Mouse (Mus musculus) liver, embryonic 15.5 days (tissue): Measurements from ENCODE around the gene Kirrel. TPM values are rescaled to one million over a fixed set of nuclear protein-coding genes. Genes with fewer than 3 reads are reported as not detected.
"Not testable (repeated sequence)": the region's sequence is repeated elsewhere in the genome, so short reads cannot be mapped to it uniquely, and the experiment has no call there.

Experiments used
- ATAC-seq: fragments of 200-750 bp; cut with Nextera tagmentation; 2 replicates; pipeline ENCODE4 v1.8.0; 2017; ENCODE audit warnings: moderate number of reproducible peaks, mild to moderate bottlenecking, moderate library complexity; ENCODE audit not compliant: insufficient read depth
- H3K27ac ChIP-seq: fragments of 300-500 bp; sonication (generic); replicated peaks from 2 replicates; pipeline ENCODE4 v1.5.1; 2015; ENCODE audit warnings: mild to moderate bottlenecking, inconsistent platforms
- H3K27me3 ChIP-seq: fragments of 300-500 bp; sonication (generic); 2 replicates; pipeline ENCODE4 v1.6.1; 2015; ENCODE audit warnings: mild to moderate bottlenecking, inconsistent platforms
- H3K36me3 ChIP-seq: fragments of 300-500 bp; sonication (generic); replicated peaks from 2 replicates; pipeline ENCODE4 v1.6.1; 2015; ENCODE audit warnings: moderate library complexity, mild to moderate bottlenecking, inconsistent platforms
- H3K4me1 ChIP-seq: fragments of 300-500 bp; sonication (generic); replicated peaks from 2 replicates; pipeline ENCODE4 v1.6.1; 2015; ENCODE audit warnings: inconsistent platforms
- H3K4me2 ChIP-seq: fragments of 300-500 bp; sonication (generic); 2 replicates; pipeline ENCODE4 v1.6.1; 2015; ENCODE audit warnings: moderate library complexity, mild to moderate bottlenecking, inconsistent platforms
- H3K4me3 ChIP-seq: fragments of 300-500 bp; sonication (generic); replicated peaks from 2 replicates; pipeline ENCODE4 v1.5.1; 2015; ENCODE audit warnings: mild to moderate bottlenecking, inconsistent platforms
- H3K9ac ChIP-seq: fragments of 300-500 bp; sonication (generic); 2 replicates; pipeline ENCODE4 v1.6.1; 2015; ENCODE audit warnings: moderate library complexity, mild to moderate bottlenecking, inconsistent platforms
- H3K9me3 ChIP-seq: fragments of 300-500 bp; sonication (generic); replicated peaks from 2 replicates; pipeline ENCODE4 v1.6.1; 2016; ENCODE audit warnings: inconsistent platforms
- WGBS: fragments of 180-500 bp; shearing (Covaris S2); methylation state at CpG from one replicate; pipeline ENCODE4 v1.1.7; 2015; ENCODE audit warnings: mixed read lengths; ENCODE audit not compliant: insufficient replicate concordance; 5-methylcytosine and 5-hydroxymethylcytosine counted together
- polyA plus RNA-seq: library from polyadenylated mRNA; unstranded; fragments of >200 nt; fragmentation: Nextera tagmentation; extraction: Ambion mirVana; gene quantifications from 2 replicates; pipeline ENCODE4 v1.2.1, GENCODE M21; 2015

The Kirrel gene
- polyA plus RNA-seq, 1 experiment from 2014 or later = 0.92 TPM

- H3K9ac ChIP-seq = no peak overlapping the region
- ATAC-seq = no peak
Observed at GRCm38 (mm10) chr3:87131694-87132347, 42.7 kb downstream of the Kirrel start.

DNA sequence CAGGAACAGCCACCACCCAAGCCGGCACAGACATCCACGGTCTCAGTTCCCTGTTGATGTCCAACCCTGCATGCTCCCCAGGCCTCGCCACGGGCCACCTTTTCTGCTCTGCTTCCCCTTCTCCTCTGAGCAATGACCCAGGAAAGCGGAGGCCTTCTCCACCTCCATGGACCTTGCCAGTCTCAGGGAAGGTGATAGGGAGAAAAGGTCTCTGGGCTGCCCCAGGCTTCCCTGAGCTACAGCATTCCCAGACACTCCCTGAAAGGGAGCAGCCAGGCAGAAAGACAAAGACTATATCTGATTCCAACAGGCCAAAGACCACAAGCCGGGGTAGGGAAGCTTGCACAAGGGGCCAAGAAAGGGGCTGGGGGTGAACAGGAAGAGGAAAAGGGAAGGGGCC lies 43.6 kb downstream of the Kirrel start:
- Histone ChIP-seq H3K9me3 (no peaks in the 10 kb centered on the region), H3K27ac (no peak overlapping the region), H3K36me3 (no peaks in the 10 kb centered on the region), H3K9ac (no peak overlapping the region), H3K27me3 (no peaks in the 10 kb centered on the region), H3K4me1 (no peaks in the 10 kb centered on the region), H3K4me2 (no peak overlapping the region), H3K4me3 (no peak overlapping the region)
- ATAC-seq = no peak
- 30% methylated on average over 6 of the region's 6 CpGs for WGBS

More at GRCm38 (mm10) chr3:87131694-87132347, 42.7 kb downstream of the Kirrel start:
- no peaks in the 10 kb centered on the region for H3K27me3 ChIP-seq
- no peak overlapping the region for H3K4me3 ChIP-seq
- no peak overlapping the region for H3K27ac ChIP-seq
- H3K4me1 ChIP-seq = no peaks in the 10 kb centered on the region
- no peaks in the 10 kb centered on the region for H3K36me3 ChIP-seq
- 46% methylated on average over 11 of the region's 11 CpGs for WGBS
- H3K4me2 ChIP-seq = no peak overlapping the region
- H3K9me3 ChIP-seq = no peaks in the 10 kb centered on the region

DNA sequence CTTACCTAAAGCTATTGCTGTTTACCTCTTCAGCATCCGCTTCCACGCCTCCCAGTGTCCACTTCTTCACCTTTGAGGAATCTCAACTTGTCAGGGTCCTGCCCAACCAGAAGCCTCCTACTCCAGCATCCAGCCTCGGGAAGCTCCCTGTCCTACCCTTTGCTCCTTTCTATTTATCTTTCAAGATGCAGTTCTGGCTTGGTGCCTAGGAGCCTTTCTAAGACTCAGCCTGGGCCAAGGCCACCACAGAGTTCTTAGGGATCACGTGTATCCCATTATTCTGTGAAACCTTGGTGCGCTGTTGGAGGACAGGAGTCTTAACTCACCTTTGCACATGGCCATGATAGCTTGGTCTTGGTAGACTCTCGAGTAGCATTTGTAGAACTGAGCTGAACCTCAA lies 50.8 kb downstream of the Kirrel start:
- no peaks in the 10 kb centered on the region for H3K27me3 ChIP-seq
- 70% methylated on average over 6 of the region's 6 CpGs for WGBS
- no peak overlapping the region for H3K9ac ChIP-seq
- H3K4me3 ChIP-seq = no peak overlapping the region
- H3K4me1 ChIP-seq = no peaks in the 10 kb centered on the region
- ATAC-seq = no peak
- no peak overlapping the region for H3K27ac ChIP-seq
- no peak overlapping the region for H3K4me2 ChIP-seq
- no peaks in the 10 kb centered on the region for H3K36me3 ChIP-seq
- no peaks in the 10 kb centered on the region for H3K9me3 ChIP-seq

- no peak overlapping the region for H3K9ac ChIP-seq
- no peak for ATAC-seq
- 74% methylated on average over 9 of the region's 9 CpGs for WGBS
- H3K4me1 ChIP-seq = no peaks in the 10 kb centered on the region
- H3K27me3 ChIP-seq = no peaks in the 10 kb centered on the region
- no peak overlapping the region for H3K27ac ChIP-seq
- H3K4me2 ChIP-seq = no peak overlapping the region
- no peaks in the 10 kb centered on the region for H3K36me3 ChIP-seq
- no peak overlapping the region for H3K4me3 ChIP-seq
- no peaks in the 10 kb centered on the region for H3K9me3 ChIP-seq
Observed at GRCm38 (mm10) chr3:87118214-87118613, 56.3 kb downstream of the Kirrel start.

DNA sequence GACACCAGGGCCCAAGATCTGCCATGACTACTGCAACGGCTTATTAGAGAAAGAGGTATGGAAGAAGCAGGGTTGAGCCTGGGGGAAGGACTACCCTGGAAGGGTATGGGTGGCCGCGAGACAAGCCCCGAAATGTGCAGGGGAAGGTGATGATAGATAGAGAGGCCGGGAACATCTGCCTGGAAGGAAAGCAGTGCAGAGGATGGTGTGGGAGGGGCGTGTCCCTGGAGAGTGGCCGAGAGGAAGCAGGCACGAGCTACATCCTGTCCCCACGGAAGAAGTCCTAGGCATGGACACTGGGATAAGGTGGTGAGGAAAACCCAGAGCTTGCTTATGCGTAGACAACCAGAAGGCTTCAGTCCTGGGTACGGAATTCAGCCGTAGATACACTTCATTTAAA lies 56.9 kb downstream of the Kirrel start:
- no peak overlapping the region for H3K4me2 ChIP-seq
- 42% methylated on average over 12 of the region's 12 CpGs for WGBS
- H3K4me1 ChIP-seq = no peaks in the 10 kb centered on the region
- no peak overlapping the region for H3K27ac ChIP-seq
- no peak for ATAC-seq
- H3K27me3 ChIP-seq = no peaks in the 10 kb centered on the region
- no peaks in the 10 kb centered on the region for H3K9me3 ChIP-seq
- no peak overlapping the region for H3K4me3 ChIP-seq
- no peak overlapping the region for H3K9ac ChIP-seq
- H3K36me3 ChIP-seq = no peaks in the 10 kb centered on the region

DNA sequence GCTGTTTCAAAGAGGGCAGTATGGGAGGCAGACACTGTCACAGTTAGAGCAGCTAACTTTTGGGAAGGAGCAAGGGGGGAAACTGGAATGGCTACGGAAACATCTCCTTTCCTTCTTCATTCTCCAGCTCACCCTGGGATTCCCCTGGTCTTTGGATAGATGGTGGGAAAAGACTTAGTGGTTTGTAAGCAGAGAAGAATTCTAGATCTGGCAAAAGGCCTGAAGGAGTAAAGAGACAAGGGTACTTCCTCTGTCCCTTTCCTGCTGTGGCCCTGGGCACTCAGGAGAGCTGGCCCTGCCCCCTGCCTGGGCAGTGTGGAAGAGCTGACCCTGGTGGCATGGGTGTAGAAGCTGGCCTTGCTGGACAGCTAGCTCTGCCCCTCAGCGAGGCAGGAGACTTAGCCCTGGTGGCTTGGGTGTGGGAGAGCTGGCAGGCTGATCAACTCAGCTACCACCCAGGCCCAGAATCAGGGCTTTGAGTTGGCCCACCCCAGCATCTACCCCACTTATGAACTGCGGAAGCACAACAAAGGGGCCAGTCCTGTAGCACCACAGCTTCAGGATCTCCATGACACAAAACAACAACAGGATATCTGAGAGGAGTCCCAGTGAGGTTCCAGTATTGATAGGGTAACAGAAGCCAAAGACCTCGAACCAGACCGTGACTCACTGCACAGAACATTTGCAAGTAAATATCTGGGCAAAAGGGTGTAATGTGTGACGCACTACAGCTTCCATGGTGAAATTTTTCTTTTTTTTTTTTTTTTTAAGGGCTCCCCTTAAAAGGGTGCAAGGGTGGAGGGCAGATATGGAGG lies 58.6 kb downstream of the Kirrel start:
- H3K36me3 ChIP-seq = no peaks in the 10 kb centered on the region
- WGBS = 64% methylated on average over 6 of the region's 6 CpGs
- H3K4me1 ChIP-seq = no peaks in the 10 kb centered on the region
- no peak overlapping the region for H3K9ac ChIP-seq
- no peaks in the 10 kb centered on the region for H3K9me3 ChIP-seq
- H3K27me3 ChIP-seq = no peaks in the 10 kb centered on the region
- no peak overlapping the region for H3K4me3 ChIP-seq
- ATAC-seq = no peak
- H3K4me2 ChIP-seq = no peak overlapping the region
- H3K27ac ChIP-seq = no peak overlapping the region

GRCm38 (mm10) chr3:87115271-87115670 lies 59.3 kb downstream of the Kirrel start:
- Histone ChIP-seq H3K36me3 (no peaks in the 10 kb centered on the region), H3K9ac (no peak overlapping the region), H3K27ac (no peak overlapping the region), H3K27me3 (no peaks in the 10 kb centered on the region), H3K4me2 (no peak overlapping the region), H3K9me3 (no peaks in the 10 kb centered on the region), H3K4me1 (no peaks in the 10 kb centered on the region), H3K4me3 (no peak overlapping the region)
- ATAC-seq = no peak
- 59% methylated on average over 8 of the region's 8 CpGs for WGBS

GRCm38 (mm10) chr3:87114801-87115200 lies 59.7 kb downstream of the Kirrel start:
- H3K27ac ChIP-seq = no peak overlapping the region
- H3K4me2 ChIP-seq = no peak overlapping the region
- no peaks in the 10 kb centered on the region for H3K4me1 ChIP-seq
- no peaks in the 10 kb centered on the region for H3K9me3 ChIP-seq
- H3K4me3 ChIP-seq = no peak overlapping the region
- WGBS = 51% methylated on average over 9 of the region's 9 CpGs
- no peaks in the 10 kb centered on the region for H3K27me3 ChIP-seq
- no peaks in the 10 kb centered on the region for H3K36me3 ChIP-seq
- no peak overlapping the region for H3K9ac ChIP-seq
- no peak for ATAC-seq

- 29% methylated on average over 1 of the region's 1 CpGs for WGBS
- not testable (repeated sequence) for H3K9me3 ChIP-seq, H3K4me1 ChIP-seq, H3K27me3 ChIP-seq, H3K9ac ChIP-seq, ATAC-seq, H3K27ac ChIP-seq, H3K4me2 ChIP-seq, H3K4me3 ChIP-seq, H3K36me3 ChIP-seq
Observed at GRCm38 (mm10) chr3:87113881-87114280, 60.7 kb downstream of the Kirrel start.

GRCm38 (mm10) chr3:87112264-87112663 lies 62.3 kb downstream of the Kirrel start:
- H3K9ac ChIP-seq = no peak overlapping the region
- 53% methylated on average over 3 of the region's 3 CpGs for WGBS
- no peak overlapping the region for H3K4me2 ChIP-seq
- no peaks in the 10 kb centered on the region for H3K9me3 ChIP-seq
- H3K36me3 ChIP-seq = no peaks in the 10 kb centered on the region
- no peaks in the 10 kb centered on the region for H3K4me1 ChIP-seq
- H3K27ac ChIP-seq = no peak overlapping the region
- H3K4me3 ChIP-seq = no peak overlapping the region
- no peaks in the 10 kb centered on the region for H3K27me3 ChIP-seq
- ATAC-seq = no peak

DNA sequence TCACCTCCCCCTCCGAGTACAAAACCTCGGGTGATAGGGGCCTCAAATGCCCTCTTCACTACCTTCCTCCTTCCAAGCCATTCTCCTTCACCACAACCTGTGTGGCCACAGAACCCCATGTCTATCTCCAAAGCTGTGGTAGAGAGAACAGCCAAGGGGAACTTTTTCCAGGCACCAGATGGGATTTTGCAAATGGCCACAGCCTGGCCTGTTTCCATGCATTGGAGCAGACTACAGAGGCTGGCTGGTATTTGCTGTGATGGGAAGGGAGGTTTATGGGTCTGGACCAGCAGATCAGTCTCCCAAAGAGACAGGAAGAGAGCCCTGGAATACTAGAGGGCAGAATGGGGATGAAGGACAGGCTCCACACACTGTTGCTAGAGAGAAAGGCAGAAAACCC lies 69.7 kb downstream of the Kirrel start:
- no peaks in the 10 kb centered on the region for H3K4me1 ChIP-seq
- no peaks in the 10 kb centered on the region for H3K9me3 ChIP-seq
- WGBS = 26% methylated on average over 2 of the region's 2 CpGs
- H3K27ac ChIP-seq = no peak overlapping the region
- ATAC-seq = no peak
- H3K27me3 ChIP-seq = no peaks in the 10 kb centered on the region
- H3K4me3 ChIP-seq = no peak overlapping the region
- H3K4me2 ChIP-seq = no peak overlapping the region
- H3K9ac ChIP-seq = no peak overlapping the region
- no peaks in the 10 kb centered on the region for H3K36me3 ChIP-seq
